Mouse (Mus musculus) lung, postnatal 36 days (tissue): ENCODE data around the gene Litaf.

Source experiments
- DNase-seq: peaks from one replicate; pipeline ENCODE4 v3.0.0; 2022; ENCODE audit warnings: mixed read lengths

Gene Litaf

GRCm38 (mm10) chr16:11066029-11066832, at the start of gene Litaf:
TSS of gene Litaf (minus strand) at chr16:11066157.
- DNase-seq = peak; percentile 99

- peak; percentile 34 for DNase-seq
Observed at GRCm38 (mm10) chr16:11109198-11109740, 43.3 kb upstream of the Litaf start.

GRCm38 (mm10) chr16:11104905-11105304, 38.9 kb upstream of the Litaf start:
- DNase-seq = no peak

- no peak for DNase-seq
Observed at GRCm38 (mm10) chr16:11097301-11097700, 31.3 kb upstream of the Litaf start.

GRCm38 (mm10) chr16:11093717-11094386, 27.9 kb upstream of the Litaf start:
- no peak for DNase-seq

GRCm38 (mm10) chr16:11092523-11092922, 26.6 kb upstream of the Litaf start:
- DNase-seq = no peak

GRCm38 (mm10) chr16:11092061-11092460, 26.1 kb upstream of the Litaf start:
- DNase-seq = no peak

- no peak for DNase-seq
Observed at GRCm38 (mm10) chr16:11090836-11091570, 25.0 kb upstream of the Litaf start.

- no peak for DNase-seq
Observed at GRCm38 (mm10) chr16:11086856-11087588, 21.1 kb upstream of the Litaf start.

- DNase-seq = no peak
Observed at GRCm38 (mm10) chr16:11086299-11086698, 20.3 kb upstream of the Litaf start.

- DNase-seq = no peak
Observed at GRCm38 (mm10) chr16:11084181-11084580, 18.2 kb upstream of the Litaf start.

- no peak for DNase-seq
Observed at GRCm38 (mm10) chr16:11078216-11078869, 12.4 kb upstream of the Litaf start.

GRCm38 (mm10) chr16:11077601-11078201, 11.7 kb upstream of the Litaf start:
- peak; percentile 57 for DNase-seq

GRCm38 (mm10) chr16:11073060-11073459, 7.1 kb upstream of the Litaf start:
- DNase-seq = no peak

- DNase-seq = no peak
Observed at GRCm38 (mm10) chr16:11072454-11072853, 6.5 kb upstream of the Litaf start.

- no peak for DNase-seq
Observed at GRCm38 (mm10) chr16:11071887-11072286, 5.9 kb upstream of the Litaf start.

GRCm38 (mm10) chr16:11071176-11071575, 5.2 kb upstream of the Litaf start:
- no peak for DNase-seq

- peak; percentile 65 for DNase-seq
Observed at GRCm38 (mm10) chr16:11069710-11070420, 3.9 kb upstream of the Litaf start.

GRCm38 (mm10) chr16:11069271-11069670, 3.3 kb upstream of the Litaf start:
- DNase-seq = no peak

GRCm38 (mm10) chr16:11068666-11069065, 2.7 kb upstream of the Litaf start:
- DNase-seq = no peak

- DNase-seq = peak; percentile 65
Observed at GRCm38 (mm10) chr16:11066833-11067191, 855 bp upstream of the Litaf start.
